Mouse (Mus musculus): ENCODE measurements at regions not wholly inside any gene's neighbourhood (a gene's known extent, or its start where the extent isn't known, plus 50 kb on each side); places are given as distances from the start of the nearest gene placed in this dataset.

DNA sequence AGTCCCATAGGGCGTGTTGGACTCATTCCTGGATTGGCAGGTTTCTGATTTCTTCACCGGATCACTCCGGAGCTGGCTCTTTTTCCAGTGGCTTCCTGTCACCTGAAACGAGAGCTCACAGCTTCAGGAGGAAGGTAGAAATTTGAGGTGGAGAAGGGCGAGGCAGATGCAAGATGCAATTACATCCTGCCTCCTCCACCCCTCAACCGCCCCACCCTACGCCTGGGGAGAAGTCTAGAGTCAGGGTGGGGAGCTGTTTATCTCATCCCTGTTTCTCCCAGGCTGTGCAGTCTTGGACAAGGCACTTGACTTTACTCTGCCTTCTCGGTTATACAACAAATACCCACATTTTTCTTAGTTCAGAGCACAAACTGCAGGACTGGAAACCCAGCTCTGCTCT lies 302.8 kb upstream of the Klf3 start:
- no peak for DNase-seq

DNA sequence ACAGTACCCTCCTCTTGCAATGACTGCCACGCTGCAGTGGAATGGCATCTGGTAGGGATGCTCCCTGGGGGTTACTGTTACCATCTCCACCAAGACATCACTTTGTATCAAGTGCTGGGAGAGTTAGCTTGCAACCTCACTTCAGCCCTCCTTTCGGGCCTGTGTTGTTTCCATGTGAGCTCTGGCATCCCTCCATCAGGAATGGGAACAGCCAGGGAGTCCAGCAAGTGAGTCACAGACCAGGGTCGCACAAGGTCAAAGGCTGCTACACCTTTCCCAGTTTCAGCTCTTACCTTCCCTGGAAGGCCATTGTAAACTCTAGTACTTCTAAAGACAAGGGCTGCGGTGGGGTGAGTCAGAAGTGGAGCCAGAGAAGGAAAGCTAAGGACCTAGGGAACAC lies 302.3 kb upstream of the Klf3 start:
- no peak for DNase-seq

DNA sequence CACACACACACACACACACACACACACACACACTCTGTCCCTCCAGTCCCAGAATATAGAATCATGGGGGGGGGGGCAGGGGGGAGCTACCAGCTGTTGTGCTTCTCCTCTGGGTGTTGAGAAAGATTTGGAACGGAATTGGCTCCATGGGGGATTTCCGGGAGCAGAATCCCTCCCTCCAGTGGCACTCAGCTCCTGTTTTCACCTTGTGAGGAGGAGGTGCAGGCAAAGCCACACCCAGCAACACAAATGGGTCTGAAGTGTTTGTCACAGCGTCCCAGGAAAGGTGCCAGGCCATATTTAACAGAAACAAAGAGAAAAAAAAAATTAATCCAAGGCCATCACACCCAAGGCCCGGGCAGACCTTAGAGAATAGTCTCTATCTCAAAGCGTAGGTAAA lies 301.4 kb upstream of the Klf3 start:
- no peak for DNase-seq

DNA sequence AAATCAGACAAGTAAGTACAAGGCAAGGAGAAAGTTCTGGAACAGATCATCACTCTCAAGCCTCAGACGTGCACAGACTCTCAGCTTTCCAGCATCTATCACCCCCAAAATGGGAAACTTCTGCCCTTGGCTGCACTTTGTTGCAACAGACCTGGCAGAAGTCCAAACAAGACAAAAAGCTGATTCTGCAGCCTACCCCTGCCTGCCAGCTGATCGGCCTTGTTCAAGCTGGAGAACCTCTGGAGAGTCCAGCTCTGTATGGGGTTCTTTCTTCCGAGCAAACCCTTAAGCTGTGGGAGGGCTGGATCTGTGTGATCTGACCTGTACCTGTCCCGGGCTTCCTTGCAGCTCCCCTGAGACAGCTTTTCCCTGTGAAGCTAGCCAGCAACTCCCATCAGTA lies 299.7 kb upstream of the Klf3 start:
- no peak for DNase-seq

DNA sequence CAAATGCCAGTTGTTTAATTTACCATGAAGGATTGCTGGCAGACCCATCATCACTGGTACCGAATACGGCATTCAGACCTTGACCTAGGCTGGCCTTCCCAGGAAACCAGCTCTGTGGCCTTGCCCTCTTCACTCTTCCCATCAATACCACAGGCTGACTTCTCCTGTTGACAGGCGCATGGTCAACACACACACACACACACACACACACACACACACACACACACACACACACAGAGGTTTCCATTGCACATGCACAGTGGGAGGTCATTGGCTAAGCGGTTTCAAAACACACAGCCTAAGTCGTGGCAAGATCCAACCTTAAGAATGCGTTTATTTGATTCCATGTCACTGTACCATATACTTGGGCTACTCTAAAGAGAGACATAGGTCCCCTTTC lies 298.7 kb upstream of the Klf3 start:
- no peak for DNase-seq

DNA sequence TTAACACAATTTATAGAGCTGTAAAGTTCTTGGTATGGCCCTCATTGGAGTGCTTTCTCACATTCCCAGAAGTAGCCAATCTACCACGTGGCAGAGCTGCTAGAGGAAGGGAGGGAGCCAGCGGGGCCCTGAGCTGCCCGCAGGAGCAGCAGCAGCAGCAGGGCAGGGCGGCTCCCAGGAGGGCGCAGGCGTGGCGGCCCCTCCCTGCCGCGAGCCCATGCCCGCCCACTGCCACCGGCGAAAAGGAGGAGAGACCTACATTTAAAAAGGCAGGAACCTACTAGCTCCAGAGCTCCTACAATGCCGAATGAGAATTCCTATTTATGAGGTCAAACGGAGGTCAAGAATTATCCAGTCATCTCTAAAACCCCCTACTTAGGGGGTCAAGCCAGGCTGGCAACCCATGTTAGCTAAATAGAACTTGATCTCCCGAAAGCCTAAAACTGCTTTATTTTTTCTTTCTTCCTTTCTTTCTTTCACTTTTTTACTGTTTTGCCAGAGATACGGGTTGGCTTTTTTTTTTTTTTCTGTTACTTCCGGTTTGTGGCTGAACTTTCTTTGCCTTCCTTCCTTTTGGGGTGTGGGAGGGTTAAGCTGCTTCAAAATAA lies 297.9 kb upstream of the Klf3 start:
- no peak for DNase-seq

DNA sequence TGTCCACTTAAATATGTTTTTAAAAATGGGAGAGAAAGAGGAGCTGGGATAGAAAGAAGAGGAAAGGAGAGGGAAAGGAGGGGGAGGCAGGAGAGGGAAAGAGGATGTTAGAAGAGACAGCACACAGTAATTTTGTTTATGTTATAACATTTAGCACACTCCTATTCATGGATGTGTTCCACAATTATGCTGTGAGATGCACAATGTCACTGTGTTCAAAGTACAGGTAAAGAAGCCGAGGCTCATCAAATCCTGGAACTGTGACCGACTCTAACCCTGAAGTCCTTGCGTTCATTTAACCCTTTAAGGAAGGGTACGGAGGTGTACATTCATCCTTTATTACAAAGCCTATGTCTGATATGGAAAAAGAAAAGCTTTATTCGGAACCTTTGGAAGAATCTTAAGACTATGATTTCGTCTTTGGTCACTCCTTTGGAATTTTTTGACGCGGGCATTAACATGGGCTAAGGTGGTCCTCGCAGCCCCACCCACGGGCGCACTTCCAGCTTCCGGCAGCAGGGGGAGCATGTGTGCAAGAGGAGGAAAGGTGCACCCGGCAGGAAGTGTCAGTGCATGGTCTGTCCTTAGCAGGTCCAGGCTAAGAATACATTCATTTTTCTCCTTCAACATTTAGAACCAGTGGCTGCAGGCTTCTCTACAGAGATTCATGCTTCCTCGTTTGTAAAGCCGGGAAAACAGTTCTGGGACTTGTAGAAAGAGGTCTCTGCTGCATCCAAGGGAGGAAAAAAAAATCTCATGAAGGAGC lies 297.2 kb upstream of the Klf3 start:
- peak; percentile 61 for DNase-seq

DNA sequence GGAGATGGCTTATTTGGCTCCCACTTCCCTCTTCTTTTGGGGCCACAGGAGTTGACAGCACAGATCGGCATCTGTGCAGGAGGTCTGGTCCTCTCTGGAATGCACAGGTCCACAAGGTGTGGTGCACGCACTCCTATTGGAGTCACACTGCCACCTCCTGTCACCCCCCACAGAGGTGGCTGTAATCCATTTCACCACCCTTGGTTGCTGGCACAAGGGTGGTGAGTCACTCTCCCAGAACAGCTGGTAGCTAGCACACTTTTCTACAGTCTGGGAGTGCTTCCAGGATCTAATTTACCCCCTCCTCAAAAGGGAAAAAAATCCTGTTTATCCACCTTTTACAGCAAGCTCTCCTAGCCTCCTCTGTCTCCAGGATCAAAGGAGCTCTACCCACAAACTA lies 294.6 kb upstream of the Klf3 start:
- no peak for DNase-seq

DNA sequence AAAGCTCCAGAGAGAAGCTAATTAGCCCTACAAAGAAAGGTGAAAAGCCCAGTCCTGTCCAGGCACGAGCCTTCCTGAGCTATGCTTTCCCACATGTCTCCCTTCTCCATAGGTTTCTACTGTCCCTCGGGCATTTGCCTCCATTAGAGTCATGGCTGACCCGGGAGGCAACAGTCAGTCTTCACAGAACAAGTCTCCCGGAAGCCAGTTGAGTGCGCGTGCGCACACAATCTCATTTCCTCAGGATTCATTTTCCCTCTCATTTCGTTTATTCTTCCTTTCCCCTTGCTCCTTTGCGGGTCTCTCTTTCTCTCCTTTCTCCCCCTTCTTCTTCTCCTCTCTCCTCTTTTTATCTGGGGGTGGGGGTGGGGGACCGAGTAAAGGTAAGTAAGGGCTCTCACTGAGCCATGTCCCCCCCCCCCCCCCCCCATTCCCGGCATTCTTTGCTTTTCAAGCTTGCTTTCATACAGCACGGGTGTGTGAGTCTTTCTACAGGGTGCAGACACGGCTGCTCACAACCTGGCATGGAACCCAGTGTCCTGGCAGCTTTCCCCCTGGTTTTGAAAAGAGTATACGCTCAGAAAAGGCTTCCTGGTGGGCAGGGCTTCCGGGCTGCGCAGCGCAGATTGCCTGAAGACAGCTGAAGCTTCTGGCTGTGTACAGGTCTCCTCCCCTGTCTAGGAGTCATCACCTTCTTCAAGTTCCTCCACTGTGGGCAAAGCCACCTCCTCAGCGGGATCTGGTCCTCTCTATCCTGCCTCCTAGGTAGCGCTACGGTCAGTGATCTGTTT lies 289.8 kb upstream of the Klf3 start:
- DNase-seq, result peak; percentile 32

DNA sequence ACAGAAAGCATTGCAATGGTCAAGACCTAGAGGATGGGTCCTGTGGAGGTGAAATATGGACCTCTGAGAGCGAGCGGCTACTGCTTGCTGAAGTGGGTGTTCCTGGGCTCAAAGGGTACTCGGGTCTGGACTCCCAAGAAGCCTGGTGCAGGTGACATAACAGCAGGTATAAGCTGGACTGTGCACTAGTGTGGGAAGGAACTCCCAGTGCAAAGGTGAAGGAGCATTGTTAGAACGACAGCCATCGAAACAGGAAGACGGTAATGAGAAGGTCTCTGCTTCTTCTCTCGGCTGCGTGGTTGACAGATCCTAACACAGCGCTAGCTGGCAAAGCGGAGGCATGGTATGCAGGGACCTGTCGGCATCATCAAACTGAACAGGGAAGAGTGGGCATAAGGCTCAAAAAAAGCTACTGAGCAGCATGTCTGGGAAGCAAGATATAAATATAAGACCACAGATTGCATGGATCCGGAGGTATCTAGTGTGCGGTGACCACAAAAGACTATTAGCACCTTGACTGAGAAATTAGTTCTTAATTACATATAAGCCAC lies 287.0 kb upstream of the Klf3 start:
- DNase-seq, result no peak

DNA sequence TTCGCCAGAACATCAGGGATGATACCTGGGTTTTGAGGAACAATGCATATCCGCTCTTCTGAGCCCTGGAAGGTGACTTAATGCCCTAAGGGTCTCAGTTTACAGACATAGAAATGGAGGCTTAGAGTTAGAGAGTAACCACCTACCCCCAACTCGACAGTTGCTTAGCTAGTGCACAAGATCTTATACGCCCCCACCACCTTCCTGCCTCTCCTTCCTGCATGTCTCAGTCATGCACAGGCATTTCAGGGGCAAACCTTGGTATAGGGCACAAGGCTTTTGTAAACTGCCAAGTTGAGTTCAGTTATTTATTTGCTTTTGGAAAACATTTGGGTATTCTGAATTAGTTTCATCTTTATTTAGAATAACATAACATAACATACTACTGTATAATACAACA lies 285.9 kb upstream of the Klf3 start:
- no peak for DNase-seq

DNA sequence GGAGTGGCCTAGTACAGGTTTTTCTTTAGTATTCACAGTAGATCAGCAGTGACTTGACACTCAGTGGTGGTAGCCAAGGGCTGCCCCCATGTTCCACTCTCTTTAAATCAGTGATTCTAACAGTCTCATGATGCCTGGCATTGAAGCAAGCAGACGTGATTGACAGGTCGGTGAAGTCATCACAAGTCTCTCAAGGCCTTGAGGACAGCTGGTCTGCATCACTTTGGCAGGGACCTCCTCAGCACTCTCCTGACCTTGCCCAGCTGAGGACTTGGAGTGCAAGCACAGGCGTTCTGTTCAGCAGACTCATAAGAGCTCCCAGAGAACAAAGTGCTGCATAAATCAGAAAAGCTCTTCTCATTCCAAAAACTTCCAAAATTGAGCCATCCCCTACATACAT lies 285.4 kb upstream of the Klf3 start:
- DNase-seq, result no peak

DNA sequence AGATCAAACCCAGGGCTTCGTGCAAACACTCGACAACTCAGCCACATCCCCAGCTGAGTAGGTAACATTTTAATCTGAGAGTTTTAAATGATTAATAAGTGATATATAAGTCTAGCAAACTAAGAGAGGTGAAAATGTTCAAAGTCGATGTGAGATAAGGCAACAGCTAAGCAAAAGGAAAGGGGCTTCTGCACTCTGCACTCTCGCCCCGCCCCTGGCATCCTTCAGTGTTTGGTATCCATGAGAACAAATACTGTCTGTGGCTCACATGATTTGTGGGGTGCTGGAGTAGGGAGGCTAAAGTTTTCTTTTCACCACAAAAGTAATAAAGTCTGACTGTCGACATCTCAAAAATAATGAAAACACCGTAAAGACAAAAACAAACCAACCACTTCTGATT lies 284.2 kb upstream of the Klf3 start:
- no peak for DNase-seq

DNA sequence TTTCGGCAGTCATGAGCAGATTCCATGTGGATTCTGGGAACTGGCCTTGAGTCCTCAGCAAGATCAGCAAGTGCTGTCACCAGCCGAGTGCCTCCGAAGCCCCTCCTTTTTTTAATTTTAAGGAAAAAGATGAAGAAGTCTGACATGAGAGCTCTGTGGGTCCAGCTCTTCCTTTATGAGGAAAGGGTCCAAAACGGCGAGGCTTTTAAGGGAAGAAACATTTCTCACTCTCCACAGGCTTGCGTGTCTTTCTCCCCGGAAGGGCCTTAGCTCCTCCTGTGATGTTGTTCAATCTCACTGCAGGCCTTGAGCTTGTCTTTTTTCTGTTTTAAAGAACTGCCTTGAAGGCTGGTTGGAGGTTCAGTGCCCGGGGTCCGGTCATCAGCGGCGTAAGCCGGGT lies 283.5 kb upstream of the Klf3 start:
- DNase-seq, result no peak

DNA sequence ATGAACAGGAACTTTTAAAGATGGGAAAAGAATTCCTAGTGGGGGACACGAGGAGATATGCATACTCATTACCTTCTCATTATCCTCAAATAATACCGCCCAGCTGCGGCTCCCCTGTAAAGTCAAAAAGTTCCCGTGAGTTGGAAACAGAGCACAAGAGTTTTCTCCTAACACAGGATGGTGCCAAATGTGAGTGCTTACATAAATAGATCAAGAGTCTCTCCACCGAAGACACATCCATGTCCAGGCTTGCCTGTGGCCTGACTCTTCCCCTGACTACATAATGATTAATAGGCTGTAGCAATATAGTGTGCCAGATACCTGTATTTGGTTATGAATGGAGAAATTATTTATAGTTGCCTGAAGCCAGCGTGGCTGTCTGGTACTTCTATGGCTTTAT lies 281.8 kb upstream of the Klf3 start:
- no peak for DNase-seq

DNA sequence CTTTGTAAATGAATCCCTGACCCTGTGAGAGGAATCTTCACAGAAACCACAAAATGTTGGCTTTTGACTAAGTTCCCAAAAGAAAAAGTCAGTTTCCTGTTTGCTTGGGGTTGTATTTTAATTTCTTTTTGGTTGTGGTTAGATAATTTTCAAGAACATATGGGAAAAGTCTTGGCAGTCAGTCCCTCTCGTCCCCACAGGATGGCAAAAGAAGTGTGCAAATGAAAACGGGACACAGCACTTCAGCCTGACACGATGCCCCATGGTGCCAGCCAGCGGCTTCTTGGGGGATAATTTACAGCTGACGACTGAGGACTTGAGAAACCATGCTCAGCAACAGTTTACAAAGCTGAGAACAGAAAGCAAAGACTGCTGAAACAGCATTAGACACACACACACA lies 281.2 kb upstream of the Klf3 start:
- no peak for DNase-seq

DNA sequence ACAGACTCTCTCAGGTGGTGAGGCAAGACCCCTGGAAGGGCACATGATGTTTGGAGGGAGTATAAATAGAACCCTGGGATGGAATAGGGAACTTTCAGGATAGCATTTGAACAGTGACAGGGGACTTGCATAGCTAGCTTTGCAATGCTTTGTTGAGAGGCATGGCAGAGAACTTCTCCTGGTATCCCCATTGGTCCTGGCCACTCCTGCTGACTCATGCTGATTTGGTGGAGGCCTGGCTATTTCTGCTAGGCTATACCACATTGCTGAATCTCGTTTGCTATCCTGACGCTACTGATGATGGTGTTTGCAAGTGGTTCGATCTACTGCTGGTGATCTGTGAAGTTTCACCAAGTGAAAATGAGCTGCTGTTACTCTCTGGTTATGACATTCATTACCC lies 276.7 kb upstream of the Klf3 start:
- DNase-seq, result no peak

DNA sequence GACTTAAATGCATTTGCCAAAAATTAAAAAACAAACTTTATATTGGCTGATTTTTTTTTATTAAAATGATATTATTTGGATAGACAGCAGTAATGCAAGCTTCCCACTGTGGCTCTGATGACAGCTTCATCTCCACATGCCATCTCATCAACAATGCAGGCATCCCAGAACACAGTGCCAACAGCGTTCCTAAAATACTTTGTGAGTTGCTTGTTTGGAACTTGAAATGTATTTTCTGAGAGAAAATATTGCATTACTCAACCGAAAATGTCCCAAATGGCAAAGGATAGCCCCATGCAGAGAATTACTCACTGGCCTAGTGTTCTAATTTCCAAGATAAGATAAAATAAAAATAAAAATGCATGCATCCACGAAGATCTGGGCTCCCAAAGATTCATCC lies 275.2 kb upstream of the Klf3 start:
- no peak for DNase-seq

DNA sequence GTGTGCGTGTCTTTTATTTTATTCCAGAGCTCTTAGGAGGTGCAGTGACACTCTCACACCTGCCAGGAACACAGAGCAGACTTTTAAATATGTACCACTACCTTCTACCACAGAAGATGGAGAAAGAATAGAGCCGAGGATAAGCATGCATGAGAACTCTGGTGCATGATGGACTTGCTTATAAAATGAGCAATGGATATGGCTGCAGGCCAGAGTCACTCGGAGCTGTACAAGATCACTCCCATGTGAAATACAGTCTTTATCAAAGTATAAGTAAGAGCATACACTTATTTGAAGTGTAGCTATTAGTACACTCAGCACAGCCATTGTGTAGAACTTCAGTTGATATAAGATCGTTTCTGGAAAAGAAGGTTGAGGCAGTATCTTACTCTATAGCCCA lies 268.8 kb upstream of the Klf3 start:
- no peak for DNase-seq

DNA sequence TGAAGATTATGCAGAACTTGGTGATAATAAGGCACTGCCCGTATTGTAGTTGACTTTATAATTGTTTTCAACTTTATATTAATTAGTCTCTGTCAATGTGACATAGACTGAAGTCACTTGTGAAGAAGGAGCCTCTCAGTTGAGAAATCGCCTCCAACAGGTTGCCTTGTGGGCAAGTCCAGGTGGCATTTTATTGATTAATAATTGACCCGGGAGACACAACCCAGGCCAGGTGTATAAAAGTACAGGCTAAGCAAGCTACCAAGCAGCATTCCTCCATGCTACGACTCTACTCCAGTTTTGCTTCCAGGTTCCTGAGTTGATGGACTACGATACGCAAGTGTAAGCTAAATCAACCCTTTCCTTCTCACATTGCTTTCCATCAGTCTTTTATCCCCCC lies 268.2 kb upstream of the Klf3 start:
- DNase-seq, result no peak

DNA sequence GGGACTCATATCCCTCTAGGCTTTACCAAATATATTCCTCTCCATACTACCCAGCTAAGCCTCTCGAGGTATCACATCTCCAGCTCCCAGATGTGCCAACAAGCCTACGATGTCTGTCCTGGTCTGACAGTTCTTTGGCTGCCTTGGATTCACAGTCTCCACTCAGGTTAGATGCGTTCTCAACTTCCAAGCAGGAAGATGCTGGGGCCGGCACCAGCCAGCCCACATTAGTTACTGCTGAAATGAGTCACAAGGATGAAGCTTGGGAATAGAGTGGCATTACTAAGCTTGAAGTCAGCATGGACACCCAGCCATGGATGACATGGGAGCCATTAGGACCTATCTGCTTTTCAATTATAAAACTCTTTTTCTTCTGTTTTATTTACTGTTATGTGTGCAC lies 267.6 kb upstream of the Klf3 start:
- no peak for DNase-seq

DNA sequence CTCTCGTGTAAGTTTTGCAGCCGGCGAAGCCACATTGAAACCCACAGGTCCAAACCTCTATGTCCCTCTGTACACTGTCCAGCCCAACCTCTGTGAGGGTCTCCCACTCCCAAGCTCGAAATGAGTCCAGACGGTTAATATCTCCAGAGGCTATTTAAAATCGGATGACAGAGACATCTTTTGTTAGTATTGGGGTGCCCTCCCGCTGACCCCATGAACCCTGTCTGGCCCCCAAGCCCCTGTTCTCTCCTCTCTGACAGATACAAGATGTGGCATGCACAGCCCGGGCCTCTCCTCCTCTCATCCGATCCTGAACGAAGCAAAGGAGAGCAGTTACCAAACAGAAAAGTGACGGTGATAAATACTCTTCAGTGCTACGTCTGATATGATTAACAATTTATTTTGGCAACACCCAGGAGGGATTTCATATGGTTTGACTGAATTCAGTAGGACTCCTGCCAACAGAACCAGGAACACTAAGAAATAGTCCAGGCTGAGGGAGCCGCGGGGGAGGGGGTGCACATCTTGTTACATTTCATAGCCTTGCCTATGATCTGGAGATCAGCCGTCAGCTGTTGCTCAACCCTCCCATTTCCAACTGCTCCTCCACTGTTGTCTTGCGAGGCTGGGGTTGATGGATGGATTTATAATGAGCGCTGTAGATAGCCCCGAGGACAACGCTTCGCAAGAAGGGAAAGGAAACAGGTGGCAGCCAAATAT lies 266.6 kb upstream of the Klf3 start:
- no peak for DNase-seq

DNA sequence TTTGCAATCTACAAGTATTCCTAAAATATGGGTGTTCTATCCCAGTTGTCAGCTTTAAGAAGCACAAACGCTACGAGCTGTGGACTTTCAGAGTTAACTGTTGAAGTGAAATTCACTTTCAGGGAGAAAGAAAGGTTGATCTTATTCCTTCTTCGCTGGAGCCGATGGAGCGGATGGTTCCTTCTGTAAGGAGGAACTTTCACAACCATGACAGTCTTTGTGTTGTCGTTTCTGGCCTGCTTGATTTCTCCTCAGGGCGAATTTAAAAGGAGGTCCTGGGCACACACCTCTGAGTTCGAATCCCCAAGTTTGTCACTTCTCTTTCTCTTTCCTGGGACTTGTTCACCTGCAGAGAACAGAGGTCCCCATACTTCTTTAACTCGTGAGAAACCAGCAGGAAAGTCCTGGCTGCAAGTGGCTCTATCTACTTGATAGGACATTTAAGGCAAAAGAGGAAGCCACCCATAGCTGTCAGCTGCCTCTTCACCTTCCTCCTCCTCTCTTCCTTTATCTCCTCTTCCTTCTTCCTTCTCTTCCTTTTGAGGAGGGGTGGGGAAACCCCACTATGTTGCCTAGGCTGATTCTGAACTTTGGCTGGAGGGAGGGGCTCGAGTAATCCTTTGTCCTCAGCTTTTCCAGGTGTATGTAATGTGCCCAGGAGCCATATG lies 265.9 kb upstream of the Klf3 start:
- DNase-seq, result no peak

Measured in cerebellum, adult 8-10 months (tissue).